Comparison of ENCODE assay signal across 20 mouse cellular contexts in the genomic region with DNA sequence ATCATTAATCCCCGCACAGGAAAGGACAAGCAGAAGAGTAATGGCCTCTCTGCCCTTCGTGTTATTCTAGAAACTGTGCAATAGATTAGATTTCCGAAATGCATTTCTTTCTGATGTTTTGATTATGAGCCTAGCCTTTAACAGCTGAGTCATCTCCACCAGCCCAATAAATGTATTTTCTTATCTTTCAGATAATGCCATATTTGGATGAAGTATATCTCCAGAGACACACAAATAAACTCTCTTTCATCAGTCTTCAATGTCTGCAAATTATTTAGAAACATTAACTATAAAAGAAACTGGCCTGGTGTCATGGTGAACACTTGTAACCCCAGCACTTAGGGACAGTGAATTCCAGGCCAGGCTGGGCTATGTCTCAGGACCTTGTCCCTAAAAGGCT. TPM values are rescaled to one million over a fixed set of nuclear protein-coding genes. Genes with fewer than 3 reads are reported as not detected.
"Had no signal": no experiment of that assay in that cellular context is flagged by ENCODE, and none has a peak within 500 bp of the region (broad histone marks: within the 10 kb centered on the region; RNA-seq: fewer than 3 reads in every experiment).

No protein-coding gene starts in this region.

- H3K27me3 ChIP-seq: limb, embryonic 15.5 days; liver, embryonic 12.5 days; neural tube, embryonic 15.5 days had no signal

- H3K4me3 ChIP-seq: layer of hippocampus, adult 2 months; limb, embryonic 15.5 days; liver, embryonic 12.5 days; midbrain, embryonic 10.5 days; myocyte; neural tube, embryonic 15.5 days had no signal

- H3K9ac ChIP-seq: limb, embryonic 15.5 days; liver, embryonic 12.5 days; lung, embryonic 14.5 days; neural tube, embryonic 15.5 days had no signal

- DNase-seq: lung, embryonic 14.5 days; lung, postnatal 10 days; lung, postnatal 4 days; midbrain, embryonic 14.5 days; right cerebral cortex, adult 18-20 months; right cerebral cortex, postnatal 25 days had no signal

- H3K4me1 ChIP-seq: limb, embryonic 15.5 days; midbrain, embryonic 10.5 days; neural tube, embryonic 15.5 days had no signal

- H3K36me3 ChIP-seq: limb, embryonic 15.5 days; liver, embryonic 12.5 days; midbrain, embryonic 10.5 days; neural tube, embryonic 15.5 days had no signal

- H3K4me2 ChIP-seq: limb, embryonic 15.5 days; liver, embryonic 12.5 days; lung, embryonic 14.5 days; neural tube, embryonic 15.5 days had no signal

- ATAC-seq: liver, embryonic 12.5 days had no signal

- H3K27ac ChIP-seq: layer of hippocampus, adult 2 months; limb, embryonic 15.5 days; liver, embryonic 12.5 days; midbrain, embryonic 10.5 days; neural tube, embryonic 15.5 days; stomach, postnatal 0 days had no signal

- H3K9me3 ChIP-seq: limb, embryonic 15.5 days; liver, embryonic 12.5 days; midbrain, embryonic 10.5 days; neural tube, embryonic 15.5 days had no signal

RNA-seq across cellular contexts. Expression of a gene that starts 6.2 kb away (rescaled TPM):
- total RNA-seq: layer of hippocampus, adult 2 months; layer of hippocampus, postnatal 10 days; left cerebral cortex, postnatal 10 days; megakaryocyte, adult 5-6 weeks had no signal
- polyA plus RNA-seq: intestine, embryonic 14.5 days; limb, embryonic 11.5 days; limb, embryonic 15.5 days; liver, embryonic 12.5 days; liver, embryonic 16.5 days; lung, embryonic 14.5 days; midbrain, embryonic 10.5 days; midbrain, embryonic 14.5 days; myocyte; neural tube, embryonic 11.5 days; neural tube, embryonic 15.5 days; stomach, postnatal 0 days had no signal
